Mouse (Mus musculus) CH12.LX (cell line): ENCODE measurements around the gene Mrpl3.

ENCODE experiments used
- CTCF ChIP-seq, 2 experiments: IDR thresholded peaks in 1 of 2; conservative IDR thresholded peaks in 1 of 2; 2 replicates each; pipeline ENCODE4 v1.5.1; 2011 to 2012; ENCODE audit warnings: low read depth in 2 of 2, low read length in 2 of 2, improper control_type of control experiment in 1 of 2, inconsistent platforms in 1 of 2, mild to moderate bottlenecking in 1 of 2, moderate library complexity in 1 of 2
- E2F4 ChIP-seq: IDR thresholded peaks from 2 replicates; pipeline ENCODE4 v1.6.1; 2011; ENCODE audit warnings: low read depth, low read length, improper control_type of control experiment; ENCODE audit not compliant: insufficient replicate concordance
- GABPA ChIP-seq: IDR thresholded peaks from 2 replicates; pipeline ENCODE4 v1.6.1; 2012; ENCODE audit warnings: low read depth, low read length, improper control_type of control experiment, inconsistent platforms; ENCODE audit not compliant: insufficient replicate concordance
- JUND ChIP-seq: conservative IDR thresholded peaks from 2 replicates; pipeline ENCODE4 v1.6.1; 2011; ENCODE audit warnings: low read depth, low read length, improper control_type of control experiment
- MAX ChIP-seq: IDR thresholded peaks from 2 replicates; pipeline ENCODE4 v1.6.1; 2011; ENCODE audit warnings: low read length, improper control_type of control experiment
- MAZ ChIP-seq: IDR thresholded peaks from 2 replicates; pipeline ENCODE4 v1.6.1; 2012; ENCODE audit warnings: low read depth, mild to moderate bottlenecking, inconsistent platforms, low read length, improper control_type of control experiment, moderate library complexity
- MXI1 ChIP-seq: IDR thresholded peaks from 2 replicates; pipeline ENCODE4 v1.6.1; 2011; ENCODE audit warnings: mild to moderate bottlenecking, low read depth, low read length, improper control_type of control experiment
- POLR2A ChIP-seq: IDR thresholded peaks from 2 replicates; pipeline ENCODE4 v1.6.1; 2011; ENCODE audit warnings: low read depth, mild to moderate bottlenecking, improper control_type of control experiment, low read length
- RAD21 ChIP-seq: IDR thresholded peaks from 2 replicates; pipeline ENCODE4 v1.6.1; 2011; ENCODE audit warnings: low read depth, mild to moderate bottlenecking, low read length, improper control_type of control experiment, moderate library complexity
- SIN3A ChIP-seq: IDR thresholded peaks from 2 replicates; pipeline ENCODE4 v1.6.1; 2012; ENCODE audit warnings: low read length, improper control_type of control experiment, inconsistent platforms
- TBP ChIP-seq: conservative IDR thresholded peaks from 2 replicates; pipeline ENCODE4 v1.6.1; 2011; ENCODE audit warnings: low read depth, low read length, improper control_type of control experiment
- TCF12 ChIP-seq: IDR thresholded peaks from 2 replicates; pipeline ENCODE4 v1.6.1; 2014; ENCODE audit warnings: low read depth, mild to moderate bottlenecking, inconsistent platforms, low read length, improper control_type of control experiment
- USF2 ChIP-seq: conservative IDR thresholded peaks from 2 replicates; pipeline ENCODE4 v1.6.1; 2011; ENCODE audit warnings: low read depth, low read length, improper control_type of control experiment

- no peak for TF ChIP-seq MAZ
- no peak for TF ChIP-seq TCF12
- no peak for TF ChIP-seq MXI1
- no peak for TF ChIP-seq CTCF (conservative IDR thresholded peaks at IDR 0.05 in 1 of 2, IDR thresholded peaks at IDR 0.05 in 1 of 2; ENCODE audit: low read depth in 2 of 2, low read length in 2 of 2)
- TF ChIP-seq POLR2A: no peak
- TF ChIP-seq MAX: no peak
- TF ChIP-seq SIN3A: no peak
- TF ChIP-seq GABPA: no peak
- no peak for TF ChIP-seq USF2
- TF ChIP-seq RAD21: no peak
- no peak for TF ChIP-seq TBP
- TF ChIP-seq E2F4: no peak
- TF ChIP-seq JUND: no peak
These were observed 20.1 kb downstream of the Mrpl3 start for GRCm38 (mm10) chr9:105072991-105073748.
